Mouse (Mus musculus): ENCODE results near the gene Efnb1.
"Not testable (repeated sequence)": the region's sequence is repeated elsewhere in the genome, so short reads cannot be mapped to it uniquely, and the experiment has no call there.

Efnb1 gene

DNA sequence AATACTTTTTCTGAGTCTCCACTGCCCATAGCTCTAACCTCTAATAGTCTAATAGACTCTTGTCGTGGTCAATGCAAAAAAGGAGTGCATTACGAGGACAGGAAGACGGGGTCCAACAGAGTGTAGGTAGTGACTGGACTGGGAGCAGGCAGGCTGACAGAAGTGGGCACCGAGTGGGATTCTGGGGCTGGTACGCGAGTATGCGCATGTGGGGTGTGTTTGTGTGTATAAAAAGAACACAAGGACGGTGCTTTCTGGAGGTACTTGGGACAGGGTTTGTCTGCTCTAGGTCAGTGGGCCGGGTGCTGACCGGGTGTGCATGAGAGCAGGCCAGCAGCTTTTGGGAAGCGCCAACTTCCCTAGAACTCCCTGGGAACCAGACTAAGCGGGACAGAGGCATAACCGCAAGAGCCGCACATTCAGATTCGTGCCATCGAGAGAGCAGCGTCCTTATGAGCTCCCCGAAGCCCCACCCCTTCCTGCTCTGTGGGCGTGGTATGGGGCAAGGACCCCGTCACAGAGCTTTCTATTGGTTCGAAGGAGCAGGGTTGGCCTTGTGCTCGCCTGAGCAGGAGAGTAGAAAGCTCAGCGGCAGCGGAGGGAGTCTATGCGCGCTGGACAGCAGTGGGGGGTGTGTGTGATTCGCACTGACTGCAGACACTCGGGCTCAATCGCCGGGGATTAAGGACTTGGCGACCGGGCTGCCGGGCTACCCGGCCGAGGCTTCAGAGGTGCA is at the start of gene Efnb1:
Efnb1 (plus strand) TSS at position 608 of the 736 bp plus-strand sequence.
- DNase-seq = peak; percentile 88

DNA sequence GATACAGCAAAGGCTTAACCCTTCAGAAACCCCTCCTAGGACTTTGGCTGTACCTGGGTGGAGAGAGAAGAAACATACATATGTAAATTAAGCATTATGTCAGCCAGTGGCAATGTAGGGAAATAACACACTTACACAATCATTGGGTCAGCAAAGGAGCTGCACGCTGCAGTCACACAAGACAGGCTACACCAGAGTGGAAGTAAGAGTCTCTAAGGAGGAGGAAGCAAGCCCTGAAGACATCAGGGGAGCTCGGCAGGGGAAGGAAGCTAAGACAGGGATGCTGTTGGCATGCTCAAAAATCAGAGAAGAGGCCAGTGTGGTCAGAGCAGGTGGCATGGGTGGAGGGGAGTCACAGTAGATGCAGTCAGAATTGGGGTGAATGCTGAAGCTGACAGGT is 43.2 kb upstream of the Efnb1 start:
- no peak for DNase-seq

DNA sequence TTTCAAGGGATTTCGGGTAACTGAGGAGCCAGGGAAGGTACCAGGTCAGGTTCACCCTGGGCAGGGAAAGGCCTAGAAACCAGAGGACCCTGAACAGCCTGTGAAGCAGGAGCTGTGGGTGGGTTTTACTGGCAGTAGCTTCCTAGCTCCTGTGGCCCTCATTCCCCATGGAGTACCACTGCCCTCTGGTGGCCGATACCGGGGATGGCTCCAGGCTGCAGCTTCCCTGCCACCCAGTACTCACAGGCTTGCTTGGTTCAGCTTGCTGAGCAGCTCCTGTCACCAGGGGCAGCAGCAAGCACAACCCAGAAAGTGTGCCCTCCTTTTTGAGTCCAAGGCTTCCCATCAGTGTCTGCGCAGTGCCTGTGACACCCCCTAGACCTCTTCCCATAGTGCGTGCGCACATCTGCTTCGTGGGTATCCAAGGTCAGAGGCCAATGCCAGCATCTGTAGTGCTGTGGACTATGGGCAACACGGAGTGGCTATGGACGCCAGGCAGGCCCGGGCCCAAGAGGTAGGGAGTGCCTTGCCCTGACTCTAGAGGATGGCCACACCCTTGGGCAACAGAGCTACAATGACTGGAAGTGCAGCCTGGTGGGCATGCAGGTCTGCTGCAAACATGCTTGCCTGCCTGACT is 24.7 kb upstream of the Efnb1 start:
- DNase-seq = not testable (repeated sequence)

DNA sequence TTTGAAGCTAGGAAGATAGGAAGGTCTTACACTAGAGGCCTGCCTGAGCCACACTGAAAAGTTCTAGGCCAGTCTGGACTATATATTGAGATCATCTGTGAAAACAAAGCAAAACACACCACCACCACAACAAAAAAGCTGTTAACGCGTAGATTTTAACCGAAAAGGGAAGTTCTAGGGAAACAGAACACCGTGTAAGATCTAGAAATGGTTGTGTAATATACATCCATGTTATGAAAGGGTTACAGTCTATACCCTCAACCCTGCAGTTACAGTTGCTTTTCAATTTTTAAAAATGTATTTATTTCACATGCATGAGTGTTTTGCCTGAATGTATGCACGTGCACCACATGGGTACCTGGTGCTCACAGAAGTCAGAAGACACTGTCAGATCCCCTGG is 16.4 kb upstream of the Efnb1 start:
- no peak for DNase-seq

DNA sequence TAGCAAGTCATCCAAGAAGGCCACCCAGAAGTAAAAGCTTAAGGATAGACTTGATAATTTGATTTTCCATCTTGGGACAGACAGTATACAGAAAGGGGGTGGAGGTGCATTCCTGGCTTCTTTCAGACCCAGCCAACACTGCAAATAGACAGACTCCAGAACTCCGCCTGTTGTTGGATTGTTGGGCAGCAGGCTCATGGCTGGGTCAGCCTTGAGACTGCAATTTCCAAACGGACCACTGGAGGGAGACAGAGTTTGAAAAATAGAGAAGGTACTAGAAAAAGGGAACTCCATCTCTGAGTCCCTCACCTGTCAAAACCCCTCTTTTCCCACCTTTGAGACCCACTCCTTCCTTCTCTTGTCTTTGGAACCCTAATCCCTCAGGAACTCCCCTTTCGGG is 5.9 kb upstream of the Efnb1 start:
- peak; percentile 69 for DNase-seq

DNA sequence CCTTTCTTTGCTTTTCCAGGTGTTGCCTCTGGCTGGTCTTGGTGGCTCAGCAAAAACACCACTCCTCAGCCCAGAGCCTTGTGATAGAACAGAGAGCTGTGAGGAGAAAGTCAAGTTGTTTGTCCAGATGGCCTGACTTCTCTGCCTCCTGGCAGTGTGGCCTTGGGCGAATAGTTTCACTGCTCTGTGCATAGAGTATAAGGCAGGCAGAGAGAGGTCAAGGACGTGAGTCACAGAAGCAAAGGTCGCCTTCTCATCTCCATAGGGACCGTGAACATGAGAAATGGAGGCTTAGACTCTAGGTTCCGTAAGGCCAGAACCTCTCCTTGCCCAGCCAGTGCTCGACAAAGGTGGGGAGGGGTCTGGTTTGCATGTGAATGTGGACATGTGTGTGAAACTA is 3.4 kb upstream of the Efnb1 start:
- DNase-seq = no peak

DNA sequence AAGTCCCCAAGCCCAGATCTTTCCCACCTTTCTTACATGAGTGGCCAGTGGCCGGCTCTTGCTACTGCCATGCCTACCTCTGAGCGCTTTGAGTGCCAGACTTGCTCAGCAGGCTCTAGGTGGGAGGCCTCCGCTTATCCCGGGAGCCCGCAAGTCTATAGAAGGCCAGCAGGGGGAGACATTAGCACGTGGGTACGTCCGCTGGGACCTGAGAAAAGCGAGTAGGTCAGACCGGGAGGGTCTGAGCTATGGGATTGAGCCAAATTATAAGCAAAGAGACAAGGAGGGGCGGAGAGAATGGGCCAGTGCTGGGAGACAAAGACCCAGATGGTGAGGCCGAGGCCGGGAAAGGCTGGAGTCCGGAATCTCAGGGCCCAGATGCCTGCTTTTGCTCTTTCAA is 1.0 kb upstream of the Efnb1 start:
- DNase-seq = peak; percentile 91

DNA sequence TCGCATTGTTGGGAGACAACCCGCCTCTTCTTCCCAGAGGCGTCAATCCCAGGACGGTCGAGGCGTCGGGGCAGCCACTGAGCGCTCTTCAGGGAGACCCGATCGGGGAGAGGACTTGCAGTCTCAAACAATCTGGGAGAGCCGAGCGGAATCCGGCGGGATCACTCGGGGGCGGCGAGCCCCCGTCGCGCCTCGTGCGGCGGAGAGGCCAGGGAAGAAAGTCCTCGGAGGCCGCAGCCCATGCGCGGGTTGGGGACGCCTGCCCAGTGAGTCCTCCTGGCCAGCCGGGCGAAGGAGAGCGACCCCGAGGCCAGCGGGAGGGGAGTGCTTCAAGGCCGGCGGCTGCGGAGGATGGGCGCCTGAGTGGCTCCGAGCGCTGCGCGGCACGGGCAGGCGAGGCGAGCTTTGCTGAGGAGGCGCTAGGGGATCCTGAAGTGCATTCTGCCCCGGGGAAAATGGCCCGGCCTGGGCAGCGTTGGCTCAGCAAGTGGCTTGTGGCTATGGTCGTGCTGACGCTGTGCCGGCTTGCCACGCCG is 569 bp downstream of the Efnb1 start:
- DNase-seq = peak; percentile 29

DNA sequence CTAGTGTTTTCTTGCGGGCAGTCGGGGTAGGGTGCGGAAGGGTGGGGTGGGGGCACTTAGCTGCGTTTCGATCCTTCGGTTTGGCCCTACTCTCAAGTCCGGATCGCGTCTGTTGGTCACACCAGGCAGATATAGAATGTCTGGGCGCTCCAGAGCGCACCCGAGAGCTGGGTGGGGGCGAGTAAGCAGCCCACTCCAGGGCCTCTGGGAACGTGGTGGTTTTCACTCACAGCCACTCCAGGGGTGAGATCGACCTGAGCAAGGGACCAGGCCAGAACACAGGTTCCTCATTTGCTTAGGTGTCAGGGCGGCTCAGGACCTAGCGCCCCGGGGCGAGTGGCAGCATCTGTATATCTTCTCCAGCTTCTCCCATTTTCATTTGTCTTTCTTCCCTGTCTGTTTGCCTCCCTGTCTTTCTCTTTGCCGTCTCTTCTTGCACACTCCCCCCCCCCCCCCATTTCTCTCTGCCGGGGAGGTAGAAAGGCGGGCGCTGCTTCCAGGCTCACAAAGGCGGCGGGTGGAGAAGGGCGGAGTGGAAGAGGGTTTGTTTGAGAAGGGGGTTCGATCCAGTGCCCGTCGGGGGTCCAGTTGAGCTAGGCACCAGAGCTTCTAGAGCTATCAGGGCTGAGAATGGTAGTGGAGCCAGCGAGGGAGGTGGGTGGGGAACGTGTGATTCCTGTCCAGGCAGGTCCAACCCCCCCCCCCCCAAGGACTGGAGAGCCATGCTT is 1.4 kb downstream of the Efnb1 start:
- DNase-seq = no peak

DNA sequence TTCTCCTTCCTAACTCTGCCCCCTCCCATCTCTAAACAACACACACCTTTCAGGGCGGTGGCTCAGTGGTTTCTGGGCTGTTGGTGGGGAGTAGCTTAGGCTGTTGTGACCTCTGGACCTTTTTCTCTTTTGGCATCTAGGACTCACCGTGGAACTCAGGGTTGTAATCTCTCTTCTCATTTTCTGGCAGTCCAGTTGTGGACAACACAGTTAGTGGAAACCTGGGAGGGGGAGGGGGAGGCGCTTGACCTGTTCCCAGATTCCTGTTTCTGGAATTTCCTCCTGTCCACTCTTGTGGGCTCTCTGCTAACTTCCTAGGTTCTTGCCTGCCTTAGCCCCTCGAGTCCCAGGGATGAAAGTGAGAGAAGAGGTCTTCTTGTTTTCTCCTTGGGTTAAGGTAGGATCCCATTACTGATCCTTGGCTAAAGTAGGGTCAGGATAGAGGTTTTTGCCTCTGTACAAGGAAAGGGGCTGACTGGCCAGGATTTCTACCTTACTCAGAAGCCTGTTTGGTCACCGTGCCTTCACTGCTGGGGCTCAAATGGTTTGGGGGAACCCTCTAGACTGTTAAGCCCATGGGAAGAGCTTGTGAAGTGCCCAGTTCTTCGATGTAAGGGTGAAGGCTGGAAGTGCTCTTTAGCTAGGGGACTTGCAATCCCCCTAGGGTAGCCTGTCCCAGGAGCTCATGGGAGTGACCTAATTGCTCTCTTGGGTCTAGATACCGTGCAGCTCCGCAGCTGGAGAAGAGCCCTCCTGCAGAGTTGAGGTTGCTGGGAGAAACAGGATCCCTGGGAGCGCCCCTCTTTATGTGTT is 2.2 kb downstream of the Efnb1 start:
- DNase-seq = no peak

DNA sequence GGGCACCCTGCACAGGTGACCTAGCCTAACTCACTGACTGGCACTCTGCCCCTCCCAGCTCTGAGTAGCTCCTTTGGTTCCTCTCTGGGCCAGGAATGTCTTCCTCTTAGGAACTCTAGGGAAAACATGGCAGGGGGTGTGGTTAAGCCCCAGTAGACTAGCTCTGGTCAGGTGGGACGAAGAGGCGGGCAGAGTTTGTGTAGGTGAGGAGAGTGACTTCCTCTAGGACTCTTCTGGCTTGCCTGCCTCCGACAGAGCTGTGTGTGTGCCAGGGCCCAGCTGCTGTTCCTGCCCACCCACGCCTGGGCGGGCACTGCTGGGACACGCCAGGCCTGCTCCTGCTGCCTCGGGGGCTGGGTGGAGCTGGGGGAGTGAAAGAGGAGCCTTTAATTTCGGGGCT is 5.1 kb downstream of the Efnb1 start:
- DNase-seq = no peak

DNA sequence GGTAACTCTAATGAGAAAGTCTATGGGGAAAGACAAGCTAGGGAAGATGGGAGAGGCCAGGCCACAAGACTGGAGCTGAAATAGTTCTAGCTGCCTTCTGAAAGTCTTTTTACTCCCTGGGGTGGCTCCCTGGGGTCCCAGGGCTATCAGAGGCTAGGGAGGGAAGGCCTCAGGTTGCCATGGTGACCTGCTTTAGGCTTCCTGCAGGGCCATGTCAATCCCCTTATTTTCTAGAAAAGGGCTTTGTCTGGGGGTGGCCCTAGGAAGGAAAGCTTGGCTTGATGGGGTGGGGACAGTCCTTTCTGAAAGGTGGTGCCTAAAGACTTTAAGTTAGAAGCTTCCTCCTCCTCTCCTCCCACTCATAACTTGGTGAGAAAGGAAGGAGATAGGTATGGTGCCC is 6.0 kb downstream of the Efnb1 start:
- DNase-seq = no peak

DNA sequence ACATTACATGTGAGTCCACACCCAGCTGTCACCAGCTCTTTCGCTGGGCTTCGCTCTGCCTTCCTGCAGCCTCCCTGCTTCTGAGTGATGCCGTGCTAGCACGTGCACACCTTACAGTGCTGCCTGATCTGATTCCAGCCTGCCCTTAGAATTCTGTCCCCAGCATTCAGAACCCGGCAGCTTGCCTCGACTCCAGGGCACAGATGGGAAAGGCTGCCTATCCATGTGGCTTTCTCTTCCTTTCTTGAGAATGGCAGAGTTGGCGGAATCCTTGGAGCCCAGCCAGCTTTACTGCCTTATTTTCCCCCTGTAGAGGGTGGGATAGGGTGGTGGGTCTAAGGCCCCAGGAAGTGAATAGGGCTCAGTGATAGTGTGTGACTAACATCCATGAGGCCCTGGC is 9.6 kb downstream of the Efnb1 start:
- DNase-seq = no peak

DNA sequence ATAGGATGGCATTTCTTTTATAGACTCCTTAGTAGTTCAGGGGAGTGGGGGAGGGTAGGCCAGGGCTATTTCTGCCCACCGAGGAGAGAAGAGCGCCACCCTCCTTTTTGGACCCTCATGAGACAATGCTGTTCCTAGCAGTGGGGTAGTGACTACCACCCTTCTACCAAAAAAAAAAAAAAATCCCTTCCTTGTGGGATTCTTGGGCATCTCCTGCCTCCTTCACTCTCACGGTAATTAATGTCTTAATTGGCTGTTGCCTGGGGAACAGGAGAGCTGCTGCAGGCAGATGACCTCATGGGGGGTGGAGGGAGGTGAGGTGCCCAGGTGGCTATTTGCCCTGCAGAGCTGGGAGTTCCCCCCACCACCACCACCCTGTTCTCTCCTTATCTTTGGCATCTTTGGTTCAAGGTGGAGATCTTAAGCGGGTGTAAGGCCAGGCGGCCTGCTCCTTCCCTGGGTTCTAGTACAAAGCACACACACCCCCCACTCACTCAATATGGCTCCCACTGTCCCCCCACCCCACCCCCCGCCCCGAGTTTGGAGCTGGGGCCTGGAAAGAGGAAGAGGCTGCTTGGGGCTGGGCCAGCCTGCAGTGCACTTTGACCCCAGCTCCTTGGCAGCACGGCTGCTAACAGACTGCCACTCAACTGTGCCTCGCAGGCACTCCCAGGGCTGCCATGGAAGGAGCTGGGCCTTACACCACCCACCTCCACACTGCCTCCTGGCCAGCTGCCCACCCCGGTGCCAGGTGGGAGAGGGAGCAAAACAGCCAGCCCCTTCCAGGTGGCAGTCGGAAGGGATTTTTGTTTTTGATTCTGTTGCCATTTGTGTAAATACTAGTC is 12.4 kb downstream of the Efnb1 start:
- DNase-seq = no peak

DNA sequence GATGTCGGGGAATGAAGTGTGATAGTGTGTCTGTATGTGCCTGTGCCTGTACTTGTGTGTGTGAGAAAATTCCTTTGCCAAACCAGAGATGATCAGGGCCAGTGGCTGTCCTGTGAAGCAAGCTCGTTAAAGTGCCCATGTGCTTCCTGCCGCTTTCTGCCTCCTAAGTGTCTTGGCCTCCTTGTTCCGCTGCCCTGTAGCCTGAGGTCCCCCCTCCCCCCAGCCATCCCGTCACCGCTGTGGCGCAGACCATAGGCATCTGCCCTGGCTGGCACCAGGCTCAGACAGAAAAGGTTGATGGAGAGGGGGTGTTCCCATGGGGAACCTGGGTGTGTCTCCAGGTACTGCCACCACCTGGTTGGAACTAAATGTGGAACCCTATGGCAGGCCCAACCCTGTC is 13.1 kb downstream of the Efnb1 start:
- DNase-seq = no peak

DNA sequence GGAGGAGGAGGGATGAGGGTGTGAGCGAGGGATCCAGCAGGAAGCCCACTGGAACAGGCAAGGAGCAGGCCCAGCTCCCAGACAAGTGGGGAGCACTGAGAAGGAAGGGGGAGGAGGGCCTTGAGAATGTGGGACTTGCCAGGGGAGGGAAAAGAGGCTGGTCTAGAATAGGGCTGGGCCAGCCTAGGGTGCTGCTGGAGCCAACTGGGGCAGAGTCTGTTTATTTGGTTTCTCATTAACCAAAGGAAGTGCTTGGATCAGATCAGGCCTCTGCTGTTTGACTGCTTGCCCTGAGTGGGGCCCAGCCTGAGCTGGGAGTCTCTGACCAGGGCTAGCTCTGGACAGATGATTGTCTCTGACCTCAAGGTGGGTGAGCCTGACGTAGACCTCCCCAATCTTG is 14.0 kb downstream of the Efnb1 start:
- DNase-seq = no peak

DNA sequence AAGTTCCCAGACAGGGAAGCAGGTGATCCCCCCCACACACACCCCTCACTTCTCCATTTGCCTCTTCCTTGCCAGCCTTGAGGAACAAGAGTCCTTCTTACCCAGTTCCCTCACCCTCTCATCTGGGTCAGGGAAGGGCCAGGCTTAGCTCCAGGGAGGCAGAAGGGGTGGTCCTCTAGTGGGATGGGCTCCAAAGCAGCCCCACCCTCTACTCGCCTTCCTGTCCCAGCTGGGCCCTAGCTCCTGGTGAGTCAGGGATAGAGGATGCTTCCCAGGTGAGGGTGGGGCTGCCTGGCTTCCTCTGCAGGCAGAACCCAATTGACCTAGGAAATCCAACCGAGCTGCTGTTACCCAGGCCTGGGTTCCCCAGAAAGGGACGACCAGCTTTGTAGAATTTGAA is 14.8 kb downstream of the Efnb1 start:
- no peak for DNase-seq

DNA sequence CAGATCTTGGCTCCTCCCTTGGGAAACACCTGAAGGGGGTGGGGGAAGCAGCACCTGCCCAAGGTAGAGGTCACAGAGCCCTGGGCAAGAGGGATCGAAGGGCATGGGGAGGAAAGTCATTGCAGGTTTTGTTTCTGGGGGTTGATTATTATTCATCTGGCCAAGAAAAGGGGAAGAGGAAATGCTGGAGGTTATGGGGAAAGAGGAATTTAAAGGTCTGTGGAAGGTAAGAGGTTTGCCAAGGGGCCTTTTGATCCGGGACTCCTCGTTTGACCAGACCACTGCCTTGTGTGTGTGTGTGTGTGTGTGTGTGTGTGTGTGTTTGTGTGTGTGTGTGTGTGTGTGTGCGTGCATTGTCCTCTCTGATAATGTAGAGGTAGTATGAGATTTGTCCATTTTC is 15.5 kb downstream of the Efnb1 start:
- no peak for DNase-seq

DNA sequence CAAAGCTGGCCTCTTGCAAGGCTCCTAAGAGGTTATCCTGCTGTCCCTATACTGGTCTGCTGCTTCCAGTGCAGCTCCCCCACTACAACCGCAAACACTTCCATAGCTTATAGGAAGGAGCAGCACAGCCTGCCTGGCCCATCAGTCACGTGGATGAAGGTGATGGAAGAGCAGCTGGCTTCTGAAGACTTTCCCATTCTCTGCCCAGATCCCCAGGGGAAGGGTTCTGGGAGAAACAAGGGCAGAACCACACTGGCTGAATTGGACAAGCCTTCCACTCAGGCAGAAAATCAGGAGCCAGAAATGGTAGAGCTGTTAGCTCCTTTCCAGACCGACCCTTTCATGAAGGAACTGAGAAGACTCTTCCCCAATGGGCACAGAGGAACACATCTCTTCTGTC is 16.2 kb downstream of the Efnb1 start:
- no peak for DNase-seq

DNA sequence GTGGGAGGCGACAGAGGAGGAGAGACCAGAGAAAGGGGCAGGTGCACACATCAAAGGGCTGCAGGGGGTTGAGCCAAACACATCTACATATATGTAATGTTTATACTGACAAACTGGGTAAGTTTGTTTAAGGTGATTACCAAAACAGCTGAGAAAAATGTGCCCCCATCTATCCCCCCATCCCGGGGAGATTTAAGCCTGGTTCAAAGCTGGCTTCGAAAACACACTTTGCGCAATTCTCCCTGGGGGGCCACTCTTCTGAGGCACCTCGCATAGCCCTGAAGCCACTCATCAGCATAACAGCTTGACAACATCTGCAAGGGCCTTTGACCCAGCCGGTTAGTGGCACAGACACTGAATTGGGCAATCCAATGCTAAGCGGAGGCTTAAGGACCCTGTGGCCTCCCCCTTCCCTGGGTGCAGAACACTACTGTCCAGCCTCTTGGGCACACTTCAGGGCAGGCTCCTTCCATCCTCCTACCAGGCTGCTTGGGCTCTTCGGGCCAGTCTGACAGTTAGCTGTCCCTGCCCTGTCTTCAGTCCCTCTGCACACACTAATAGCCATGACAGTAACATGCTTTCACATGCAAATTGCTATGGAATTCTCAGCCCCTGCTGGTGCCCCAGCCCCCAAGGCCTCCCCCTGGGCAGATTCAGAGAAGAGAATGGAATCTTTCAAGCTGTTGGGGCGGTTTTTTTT is 16.8 kb downstream of the Efnb1 start:
- no peak for DNase-seq

DNA sequence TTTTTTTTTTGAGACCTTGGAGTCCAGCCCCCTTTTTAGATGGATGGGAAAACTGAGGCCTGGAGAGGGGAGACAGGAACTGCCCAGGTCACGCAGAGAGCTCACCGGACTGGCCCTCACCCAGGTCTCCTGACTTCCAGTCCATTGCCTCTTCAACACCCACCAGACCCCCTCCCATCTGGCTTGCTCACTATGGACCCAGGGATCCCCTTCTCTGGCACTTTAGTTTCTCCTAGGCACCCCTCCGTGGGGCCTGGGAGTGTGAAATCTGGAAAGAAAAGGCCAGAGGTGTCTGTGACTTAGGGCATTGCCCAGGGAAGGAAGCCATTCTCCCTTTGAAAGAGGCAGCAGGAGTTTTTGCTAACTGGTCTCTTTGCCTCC is 17.3 kb downstream of the Efnb1 start:
- DNase-seq = no peak

DNA sequence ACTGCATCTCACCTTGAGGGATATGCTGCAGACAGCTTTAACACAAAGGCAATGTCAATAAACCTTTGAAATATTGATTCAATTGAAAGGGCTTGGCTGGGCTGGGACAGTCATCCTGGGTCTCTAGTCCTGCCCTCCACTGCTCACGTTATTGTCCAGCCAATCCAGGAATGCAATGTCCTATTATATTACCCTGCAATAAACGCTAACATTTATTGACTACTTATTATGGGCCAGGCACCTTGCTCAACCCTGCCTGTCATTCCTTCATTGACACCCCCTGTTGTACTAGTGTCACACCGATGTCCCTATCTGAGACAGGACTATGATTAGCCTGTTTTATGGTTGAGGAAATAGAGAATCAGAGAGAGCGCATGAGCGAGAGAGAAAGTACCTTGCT is 18.4 kb downstream of the Efnb1 start:
- DNase-seq = no peak

Data from cerebellum, adult 9-10 months (tissue).